Mouse (Mus musculus) adrenal gland, postnatal 36 days (tissue): ENCODE measurements around the gene Naaladl2. TPM values are rescaled to one million over a fixed set of nuclear protein-coding genes. Genes with fewer than 3 reads are reported as not detected.
A peak's percentile ranks its signal among the peaks of the same experiment; 100 is the strongest.

ENCODE experiments used
- DNase-seq, 2 experiments: peaks; one replicate each; pipeline ENCODE4 v3.0.0; 2021; ENCODE audit warnings: mixed read lengths in 1 of 2
- total RNA-seq, 2 experiments: library from RNA; stranded (reverse); gene quantifications; 2 replicates each; pipeline ENCODE4 v1.2.3; 2021

Naaladl2 gene
- total RNA-seq, 2 experiments from 2014 or later: 2.3 to 3.0 TPM

- DNase-seq: no peak
Measured at GRCm38 (mm10) chr3:24690162-24690915, 453.7 kb downstream of the Naaladl2 start.

GRCm38 (mm10) chr3:24670500-24670899, 473.6 kb downstream of the Naaladl2 start:
- no peak for DNase-seq

- no peak for DNase-seq
Measured at GRCm38 (mm10) chr3:24668052-24668916, 475.8 kb downstream of the Naaladl2 start.

GRCm38 (mm10) chr3:24665408-24665807, 478.7 kb downstream of the Naaladl2 start:
- DNase-seq: no peak

GRCm38 (mm10) chr3:24663749-24664148, 480.3 kb downstream of the Naaladl2 start:
- DNase-seq: no peak

GRCm38 (mm10) chr3:24630032-24630431, 514.0 kb downstream of the Naaladl2 start:
- peak in 1 of 2 experiments; percentile 9 for DNase-seq

GRCm38 (mm10) chr3:24605485-24605884, 538.6 kb downstream of the Naaladl2 start:
- no peak for DNase-seq

- no peak for DNase-seq
Measured at GRCm38 (mm10) chr3:24604791-24605320, 539.2 kb downstream of the Naaladl2 start.

- DNase-seq: no peak
Measured at GRCm38 (mm10) chr3:24595447-24595846, 548.6 kb downstream of the Naaladl2 start.

- no peak for DNase-seq
Measured at GRCm38 (mm10) chr3:24556617-24557016, 587.4 kb downstream of the Naaladl2 start.

- DNase-seq: no peak
Measured at GRCm38 (mm10) chr3:24553701-24554100, 590.4 kb downstream of the Naaladl2 start.

GRCm38 (mm10) chr3:24552631-24553030, 591.4 kb downstream of the Naaladl2 start:
- no peak for DNase-seq

GRCm38 (mm10) chr3:24533775-24534458, 610.1 kb downstream of the Naaladl2 start:
- DNase-seq: no peak

GRCm38 (mm10) chr3:24514918-24515317, 629.1 kb downstream of the Naaladl2 start:
- DNase-seq: no peak

GRCm38 (mm10) chr3:24486456-24487112, 657.5 kb downstream of the Naaladl2 start:
- no peak for DNase-seq

GRCm38 (mm10) chr3:24463941-24464340, 680.1 kb downstream of the Naaladl2 start:
- DNase-seq: no peak

GRCm38 (mm10) chr3:24440621-24441020, 703.4 kb downstream of the Naaladl2 start:
- no peak for DNase-seq

GRCm38 (mm10) chr3:24432761-24433160, 711.3 kb downstream of the Naaladl2 start:
- no peak for DNase-seq

- no peak for DNase-seq
Measured at GRCm38 (mm10) chr3:24391737-24392136, 752.3 kb downstream of the Naaladl2 start.

- no peak for DNase-seq
Measured at GRCm38 (mm10) chr3:24391311-24391710, 752.8 kb downstream of the Naaladl2 start.

- no peak for DNase-seq
Measured at GRCm38 (mm10) chr3:24355010-24355409, 789.1 kb downstream of the Naaladl2 start.
